Mouse (Mus musculus) midbrain, embryonic 10.5 days (tissue): Measurements from ENCODE around the gene Plin3. TPM values are rescaled to one million over a fixed set of nuclear protein-coding genes. Genes with fewer than 3 reads are reported as not detected.

ENCODE experiments used
- DNase-seq: peaks from one replicate; pipeline ENCODE4 v3.0.0-alpha.2; 2017; ENCODE audit warnings: low spot score
- H3K27ac ChIP-seq: fragments of 300-500 bp; sonication (generic); replicated peaks from 2 replicates; pipeline ENCODE4 v1.5.1; 2016; ENCODE audit warnings: mild to moderate bottlenecking
- H3K27me3 ChIP-seq: fragments of 300-500 bp; sonication (generic); 2 replicates; pipeline ENCODE4 v1.6.1; 2016; ENCODE audit warnings: low read depth, mild to moderate bottlenecking; ENCODE audit not compliant: poor library complexity, severe bottlenecking
- H3K36me3 ChIP-seq: fragments of 300-500 bp; sonication (generic); 2 replicates; pipeline ENCODE4 v1.6.1; 2016; ENCODE audit warnings: mild to moderate bottlenecking, moderate library complexity
- H3K4me1 ChIP-seq: fragments of 300-500 bp; sonication (generic); 2 replicates; pipeline ENCODE4 v1.6.1; 2016
- H3K4me3 ChIP-seq: fragments of 300-500 bp; sonication (generic); 2 replicates; pipeline ENCODE4 v1.5.1; 2016; ENCODE audit warnings: mild to moderate bottlenecking, moderate library complexity
- H3K9me3 ChIP-seq: fragments of 300-500 bp; sonication (generic); replicated peaks from 2 replicates; pipeline ENCODE4 v1.6.1; 2016; ENCODE audit warnings: mild to moderate bottlenecking
- WGBS: fragments of 180-500 bp; shearing (Covaris S2); methylation state at CpG from one replicate; pipeline ENCODE4 v1.1.7; 2016; 5-methylcytosine and 5-hydroxymethylcytosine counted together
- polyA plus RNA-seq: library from polyadenylated mRNA; unstranded; fragments of >200 nt; fragmentation: Nextera tagmentation; extraction: Ambion mirVana; gene quantifications from 2 replicates; pipeline ENCODE4 v1.2.1, GENCODE M21; 2016

Gene Plin3
- polyA plus RNA-seq, 1 experiment from 2014 or later, result 70.0 TPM

DNA sequence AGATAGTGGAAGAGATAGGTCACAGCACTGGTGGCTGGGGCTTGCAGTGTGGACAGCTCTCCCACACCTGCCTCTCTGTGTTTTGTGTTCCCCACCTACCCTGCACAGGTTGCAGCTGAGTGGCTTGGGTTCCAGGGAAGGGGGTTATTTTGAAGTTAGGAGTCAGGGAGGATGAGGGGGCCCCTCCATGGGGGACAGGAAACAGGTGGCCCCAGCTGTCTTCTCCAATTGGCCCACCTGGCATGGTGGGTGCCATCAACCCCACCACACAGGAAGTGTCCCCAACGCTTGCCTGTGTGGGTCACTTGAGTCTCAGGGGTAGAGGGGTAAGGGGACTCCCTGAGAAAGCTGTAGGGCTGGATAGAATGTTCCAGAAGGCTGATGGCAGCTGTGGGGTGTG lies 618 bp upstream of the Plin3 start:
- no peak overlapping the region for H3K27ac ChIP-seq
- no peaks in the 10 kb centered on the region for H3K27me3 ChIP-seq
- no peak overlapping the region for H3K4me3 ChIP-seq
- DNase-seq, result no peak
- peaks cover 45% of the 10 kb centered on the region for H3K4me1 ChIP-seq
- no peaks in the 10 kb centered on the region for H3K9me3 ChIP-seq
- H3K36me3 ChIP-seq, result no peaks in the 10 kb centered on the region
- WGBS, result 76% methylated on average over 1 of the region's 1 CpGs

DNA sequence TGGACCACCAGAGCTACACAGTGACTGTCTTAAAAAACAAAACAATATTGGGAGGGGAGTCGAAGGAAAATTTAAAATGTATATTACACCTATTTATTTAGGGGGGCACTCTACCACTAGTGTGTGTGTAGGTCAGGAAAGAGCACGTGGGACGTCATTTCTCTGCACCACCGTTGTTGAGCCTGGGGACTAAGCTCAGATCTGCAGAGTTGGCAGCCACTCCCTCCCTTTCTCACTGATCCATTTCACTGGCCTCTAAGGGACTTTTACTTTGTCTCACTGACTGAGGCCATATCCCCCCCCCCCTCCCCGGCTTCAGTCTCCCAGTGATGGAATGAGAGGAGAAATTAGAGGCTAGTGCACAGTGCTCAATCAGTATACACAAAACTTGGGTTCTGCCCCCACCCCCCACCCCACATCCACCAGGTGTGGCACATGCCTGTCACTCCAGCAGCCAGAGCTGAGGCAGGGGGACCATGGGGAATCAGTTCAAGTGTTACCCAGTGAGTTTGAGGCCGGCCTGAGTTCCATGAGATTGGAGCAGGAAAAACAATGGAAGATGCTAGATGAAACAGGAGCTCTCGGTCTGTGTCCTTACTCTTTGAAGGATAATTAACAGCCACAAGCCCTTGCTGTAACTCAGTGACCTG lies 722 bp downstream of the Plin3 start:
- no peaks in the 10 kb centered on the region for H3K27me3 ChIP-seq
- DNase-seq, result no peak
- no peaks in the 10 kb centered on the region for H3K9me3 ChIP-seq
- H3K4me3 ChIP-seq, result peak overlapping the region; percentile 63; the same call in 1 of the 2 replicates
- peaks cover 3% of the 10 kb centered on the region for H3K36me3 ChIP-seq
- WGBS, result 55% methylated on average over 7 of the region's 7 CpGs
- peak overlapping the region; percentile 94 for H3K27ac ChIP-seq
- peaks cover 53% of the 10 kb centered on the region for H3K4me1 ChIP-seq

DNA sequence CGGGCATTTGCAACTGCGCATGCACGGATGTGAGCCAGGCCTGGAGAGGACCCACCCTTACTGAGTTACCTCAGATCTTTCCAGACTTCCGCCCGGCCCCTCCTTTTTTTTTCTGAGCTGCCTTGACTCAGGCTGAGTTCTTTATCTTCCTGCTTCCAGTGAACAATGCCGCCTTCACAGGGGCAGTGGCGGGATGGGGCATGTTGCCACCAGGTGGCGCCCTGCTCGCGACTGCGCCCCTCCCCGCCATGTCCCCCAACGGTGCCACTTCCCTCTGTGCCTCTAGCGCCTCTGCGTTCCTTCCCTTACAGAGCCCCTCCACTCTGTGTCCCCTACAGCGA lies 1.5 kb downstream of the Plin3 start:
- Histone ChIP-seq H3K27ac (peak overlapping the region; percentile 94), H3K27me3 (no peaks in the 10 kb centered on the region), H3K9me3 (no peaks in the 10 kb centered on the region), H3K36me3 (peaks cover 11% of the 10 kb centered on the region), H3K4me3 (peak overlapping the region; percentile 63), H3K4me1 (peaks cover 53% of the 10 kb centered on the region)
- WGBS, result 1% methylated on average over 16 of the region's 16 CpGs
- peak; percentile 92 for DNase-seq

DNA sequence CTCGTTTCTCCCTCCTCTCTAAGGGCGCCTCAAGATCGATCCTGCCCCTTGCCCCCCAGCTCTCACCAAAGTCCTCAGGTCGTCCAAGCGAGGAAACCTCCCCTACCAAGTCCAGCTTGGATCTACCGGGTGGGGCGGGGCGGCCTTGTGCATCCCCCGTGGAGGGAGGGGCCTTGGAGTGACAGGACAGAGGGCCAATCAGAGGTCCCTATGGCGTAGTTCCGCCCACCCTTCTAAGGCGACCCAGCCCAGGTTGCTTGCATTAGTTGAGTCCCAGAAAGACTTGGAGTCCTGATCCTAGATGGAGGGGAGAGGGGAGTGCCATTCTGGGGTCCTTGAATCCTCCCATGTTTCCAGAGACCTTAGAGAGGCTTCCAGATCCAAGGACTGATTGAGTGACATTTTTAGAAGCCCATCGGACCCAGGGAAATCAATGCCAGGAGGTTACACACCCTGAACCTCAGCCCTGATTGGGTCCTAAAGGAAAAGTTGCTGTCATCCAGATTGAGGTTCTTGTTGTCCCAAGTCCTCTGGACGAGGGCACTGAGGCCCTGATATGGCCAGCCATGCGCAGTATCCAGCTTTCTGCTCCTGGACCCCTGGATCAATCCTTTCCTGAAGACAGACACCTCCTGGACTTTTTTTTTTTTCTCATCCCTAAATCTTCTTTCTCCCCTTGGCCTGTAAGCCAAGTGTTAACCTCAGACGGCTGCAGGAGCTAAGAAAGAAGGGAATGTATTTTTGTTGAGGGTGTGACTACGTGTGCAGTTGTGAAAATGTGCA lies 2.1 kb downstream of the Plin3 start:
- peaks cover 53% of the 10 kb centered on the region for H3K4me1 ChIP-seq

DNA sequence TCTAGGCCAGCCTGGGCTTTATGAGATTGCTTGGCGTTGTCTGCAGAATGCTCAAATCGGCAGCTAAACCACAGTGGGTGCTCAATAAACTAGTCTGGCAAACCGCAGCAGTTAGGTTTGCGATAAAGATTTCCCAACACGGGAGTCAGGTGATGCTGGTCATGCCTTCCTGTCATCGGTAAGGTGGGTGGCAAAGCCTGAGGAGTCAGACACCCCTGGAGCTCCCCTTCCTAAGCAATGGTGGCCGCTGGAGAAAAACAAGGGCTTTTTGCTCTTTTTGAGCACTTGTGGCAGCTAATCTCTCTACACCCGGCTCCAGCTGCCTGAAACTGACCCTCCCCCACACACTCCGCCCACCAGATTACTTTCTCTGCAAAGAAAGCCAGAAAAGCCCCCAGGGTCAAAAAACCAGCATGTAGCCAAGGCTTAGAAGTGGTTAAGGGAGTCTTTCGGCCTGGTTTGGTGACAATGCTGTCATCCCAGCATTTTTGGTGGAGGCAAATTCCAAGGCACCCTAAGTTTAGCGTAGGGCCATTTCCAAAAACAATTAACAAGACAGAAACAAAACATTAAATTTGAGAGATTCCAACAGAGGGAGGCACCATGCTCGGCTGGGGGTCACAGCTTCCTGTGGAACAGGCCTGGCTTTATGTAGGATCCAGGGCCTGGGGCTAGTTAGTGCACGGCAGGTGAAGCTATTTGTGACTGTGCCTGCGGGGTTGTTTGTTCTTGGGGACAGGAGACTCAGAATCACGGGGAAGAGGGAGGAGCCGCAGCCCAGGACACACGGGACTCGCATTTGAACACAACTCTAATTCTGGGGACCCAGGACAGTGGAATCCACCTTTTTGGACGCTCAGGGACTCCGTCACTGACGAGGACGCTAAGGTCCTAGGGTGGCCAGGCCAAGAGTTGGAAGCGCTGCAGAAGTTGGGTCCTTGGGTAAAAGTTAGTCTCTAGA lies 3.0 kb downstream of the Plin3 start:
- peak; percentile 81 for DNase-seq
- Histone ChIP-seq H3K27me3 (no peaks in the 10 kb centered on the region), H3K36me3 (peaks cover 26% of the 10 kb centered on the region), H3K9me3 (no peaks in the 10 kb centered on the region), H3K4me1 (peaks cover 53% of the 10 kb centered on the region), H3K4me3 (peak overlapping the region; percentile 63), H3K27ac (peak overlapping the region; percentile 94)
- under 1% methylated on average over 23 of the region's 23 CpGs for WGBS

More for the DNA sequence above, 2.1 kb downstream of the Plin3 start:
- Histone ChIP-seq H3K9me3 (no peaks in the 10 kb centered on the region), H3K27ac (peak overlapping the region; percentile 94), H3K27me3 (no peaks in the 10 kb centered on the region), H3K36me3 (peaks cover 17% of the 10 kb centered on the region), H3K4me3 (peak overlapping the region; percentile 63)
- DNase-seq, result peak; percentile 92
- WGBS, result 2% methylated on average over 17 of the region's 17 CpGs

DNA sequence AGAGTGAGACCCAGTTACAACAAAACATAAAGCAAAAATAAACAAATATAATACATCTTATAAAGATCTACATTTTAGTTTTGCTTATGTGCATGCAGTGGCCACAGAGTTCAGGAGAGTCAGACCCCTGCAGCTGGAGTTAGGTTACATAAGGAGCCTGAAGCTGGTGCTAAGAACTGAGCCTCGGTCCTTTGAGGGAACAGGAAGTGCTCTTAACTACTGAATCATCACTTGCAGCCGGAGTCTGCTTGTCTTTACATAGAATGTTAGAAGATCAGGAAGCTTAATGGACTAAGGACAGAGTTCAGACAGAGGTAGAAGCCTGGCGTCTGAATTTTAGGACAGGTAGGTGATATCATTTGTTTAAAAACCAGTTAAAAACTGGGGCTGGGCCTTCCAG lies 3.8 kb downstream of the Plin3 start:
- Histone ChIP-seq H3K27ac (peak overlapping the region; percentile 94), H3K27me3 (no peaks in the 10 kb centered on the region), H3K36me3 (peaks cover 34% of the 10 kb centered on the region), H3K4me1 (peaks cover 53% of the 10 kb centered on the region), H3K4me3 (peak overlapping the region; percentile 63), H3K9me3 (no peaks in the 10 kb centered on the region)
- WGBS, result 43% methylated on average over 3 of the region's 3 CpGs
- DNase-seq, result no peak

DNA sequence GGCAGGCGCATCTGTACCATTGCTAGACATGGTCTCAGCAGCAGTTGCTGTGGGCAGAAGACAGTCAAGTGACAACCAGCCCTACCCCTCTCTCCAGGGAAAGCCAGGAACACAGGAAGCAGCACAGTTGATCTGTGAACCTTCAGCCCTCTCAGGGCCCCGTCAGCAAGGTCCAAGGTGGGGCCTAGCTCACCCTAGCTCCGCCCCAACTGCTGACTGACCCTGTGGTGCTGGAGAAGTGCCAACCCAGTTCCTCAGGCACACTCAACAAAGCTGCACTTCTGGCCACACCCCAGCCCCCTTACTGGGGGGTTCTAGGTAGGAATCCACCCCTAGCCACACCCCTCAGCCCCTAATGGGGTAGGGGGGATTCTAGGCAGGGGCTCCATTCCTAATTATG lies 4.8 kb downstream of the Plin3 start:
- H3K27me3 ChIP-seq, result no peaks in the 10 kb centered on the region
- 74% methylated on average over 3 of the region's 3 CpGs for WGBS
- no peak for DNase-seq
- no peaks in the 10 kb centered on the region for H3K9me3 ChIP-seq
- peak overlapping the region; percentile 63 for H3K27ac ChIP-seq
- H3K4me3 ChIP-seq, result peak overlapping the region; percentile 18
- H3K4me1 ChIP-seq, result peaks cover 53% of the 10 kb centered on the region
- peaks cover 42% of the 10 kb centered on the region for H3K36me3 ChIP-seq

DNA sequence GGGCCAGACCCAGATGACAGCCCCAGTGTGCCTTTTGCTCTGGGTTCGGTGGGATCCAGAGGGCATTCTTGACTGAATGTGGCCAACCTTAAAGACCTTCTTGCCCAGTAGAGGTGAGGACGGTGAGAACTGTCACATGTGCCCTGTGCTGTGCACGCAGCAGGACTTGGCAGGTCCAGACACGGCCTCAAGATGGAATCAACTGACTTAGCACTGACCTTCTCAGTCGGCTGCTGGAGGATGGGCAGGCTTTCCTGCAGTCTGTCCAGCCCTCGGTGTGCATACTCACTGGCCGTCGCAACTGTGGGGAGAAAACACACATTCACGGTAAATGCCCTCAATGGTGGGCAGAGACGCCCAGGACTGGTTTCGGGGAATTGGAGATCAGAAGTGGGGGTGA lies 6.7 kb downstream of the Plin3 start:
- H3K36me3 ChIP-seq, result peaks cover 59% of the 10 kb centered on the region
- no peaks in the 10 kb centered on the region for H3K9me3 ChIP-seq
- 95% methylated on average over 11 of the region's 11 CpGs for WGBS

DNA sequence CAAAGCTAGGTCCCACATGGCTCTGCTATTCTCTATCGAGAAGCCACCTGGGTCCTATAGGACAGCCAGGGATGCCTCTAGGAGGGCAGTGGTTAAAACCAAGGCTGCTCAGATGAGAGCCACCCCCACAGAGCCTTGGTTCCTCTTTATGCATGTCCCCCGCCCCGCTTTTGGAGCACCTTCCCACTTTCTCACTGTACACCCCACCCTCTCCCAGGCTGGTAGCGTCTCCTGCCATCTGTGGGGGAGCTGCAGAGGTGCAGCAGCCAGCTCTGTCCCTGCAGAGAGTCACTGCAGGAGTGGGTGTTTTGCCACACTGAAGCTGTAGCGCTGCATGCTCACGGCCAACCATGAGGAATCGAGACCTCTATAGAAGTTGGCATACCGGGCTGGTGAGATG lies 9.4 kb downstream of the Plin3 start:
- peaks cover 78% of the 10 kb centered on the region for H3K36me3 ChIP-seq
- no peaks in the 10 kb centered on the region for H3K9me3 ChIP-seq
- 98% methylated on average over 8 of the region's 8 CpGs for WGBS

More for the DNA sequence above, 6.7 kb downstream of the Plin3 start:
- no peak overlapping the region for H3K27ac ChIP-seq
- H3K4me3 ChIP-seq, result no peak overlapping the region
- H3K4me1 ChIP-seq, result peaks cover 35% of the 10 kb centered on the region
- DNase-seq, result no peak
- no peaks in the 10 kb centered on the region for H3K27me3 ChIP-seq

DNA sequence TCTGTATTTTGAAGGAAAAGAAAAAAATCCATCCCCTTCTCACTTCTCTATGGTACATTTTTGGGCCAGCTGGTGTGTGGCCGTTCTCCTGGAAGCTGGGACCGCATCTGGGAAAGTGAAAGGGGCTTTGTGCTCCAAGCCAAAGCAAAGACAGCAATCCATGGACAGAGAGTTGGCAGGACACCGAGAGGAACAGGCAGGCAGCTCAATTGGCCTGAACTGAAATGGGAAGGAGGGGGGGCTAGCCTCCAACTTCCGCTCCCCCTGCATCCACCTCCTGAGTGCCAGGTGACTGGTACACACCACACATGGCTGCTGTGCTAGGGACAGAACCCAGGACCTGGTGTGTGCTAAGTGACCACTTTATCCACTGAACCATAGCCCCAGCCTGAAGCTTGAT lies 9.9 kb downstream of the Plin3 start:
- H3K4me1 ChIP-seq, result peaks cover 7% of the 10 kb centered on the region
- no peak for DNase-seq
- H3K36me3 ChIP-seq, result peaks cover 78% of the 10 kb centered on the region

More for the DNA sequence above, 9.4 kb downstream of the Plin3 start:
- no peaks in the 10 kb centered on the region for H3K27me3 ChIP-seq
- no peak for DNase-seq
- no peak overlapping the region for H3K4me3 ChIP-seq
- H3K4me1 ChIP-seq, result peaks cover 9% of the 10 kb centered on the region
- H3K27ac ChIP-seq, result no peak overlapping the region

DNA sequence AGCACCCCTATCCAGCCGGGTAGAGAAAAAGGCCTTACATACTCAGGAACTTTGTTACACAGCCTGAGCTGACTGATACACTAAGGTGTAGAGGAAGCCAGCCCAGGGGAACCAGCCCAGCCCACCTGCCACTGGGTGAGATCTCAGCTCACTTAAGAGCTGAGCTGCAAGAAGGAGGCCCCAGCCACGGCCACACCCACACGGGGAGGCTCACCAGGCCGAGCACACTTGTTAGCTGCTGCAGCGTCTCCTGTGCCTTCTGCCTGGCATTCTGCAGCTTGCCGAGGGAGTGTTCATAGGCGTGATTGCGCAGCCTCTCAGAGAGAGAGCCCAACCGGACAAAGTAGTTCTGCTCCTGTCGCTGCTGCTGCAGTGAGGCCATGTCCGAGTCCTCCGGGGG lies 11.5 kb downstream of the Plin3 start:
- no peaks in the 10 kb centered on the region for H3K9me3 ChIP-seq
- H3K4me1 ChIP-seq, result peaks cover 19% of the 10 kb centered on the region
- H3K27ac ChIP-seq, result no peak overlapping the region
- no peaks in the 10 kb centered on the region for H3K27me3 ChIP-seq
- DNase-seq, result no peak
- peaks cover 67% of the 10 kb centered on the region for H3K36me3 ChIP-seq
- 90% methylated on average over 12 of the region's 12 CpGs for WGBS
- no peak overlapping the region for H3K4me3 ChIP-seq

More for the DNA sequence above, 9.9 kb downstream of the Plin3 start:
- Histone ChIP-seq H3K9me3 (no peaks in the 10 kb centered on the region), H3K27ac (no peak overlapping the region), H3K4me3 (no peak overlapping the region), H3K27me3 (no peaks in the 10 kb centered on the region)
- 93% methylated on average over 4 of the region's 4 CpGs for WGBS

DNA sequence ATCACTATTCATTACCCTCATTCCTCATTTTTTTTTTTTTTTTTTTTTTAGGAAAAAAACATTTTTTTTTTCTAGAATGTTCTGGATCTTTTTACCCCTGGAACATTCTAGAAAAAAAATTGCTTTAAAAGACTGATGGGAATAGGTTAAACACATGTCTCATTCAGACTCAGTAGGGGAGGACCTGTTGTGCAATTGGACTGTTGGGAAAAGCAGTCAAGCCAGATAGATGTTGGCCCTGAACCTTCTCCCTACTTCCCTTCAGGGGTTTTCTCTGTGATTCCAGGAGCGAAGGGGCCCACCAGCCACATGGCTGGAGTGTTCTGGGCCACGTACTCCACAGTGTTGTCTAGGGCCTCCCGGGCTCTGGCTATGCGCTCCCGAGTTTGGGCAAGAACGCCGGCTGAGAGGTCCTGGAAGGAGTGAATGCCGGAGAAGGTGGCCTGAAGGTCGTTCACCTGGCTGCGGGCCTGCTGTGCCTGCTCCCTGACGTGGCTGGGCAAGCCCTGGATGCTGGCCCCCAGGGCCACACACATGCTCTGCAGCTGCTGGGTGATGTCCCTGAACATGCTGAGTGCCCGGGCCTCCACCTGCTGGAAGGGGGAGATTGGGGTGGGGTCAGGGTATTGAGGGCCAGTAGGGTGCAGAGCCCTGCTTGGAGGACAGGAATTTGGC lies 13.1 kb downstream of the Plin3 start:
- DNase-seq, result no peak
- Histone ChIP-seq H3K9me3 (no peaks in the 10 kb centered on the region), H3K4me1 (peaks cover 23% of the 10 kb centered on the region), H3K36me3 (peaks cover 51% of the 10 kb centered on the region), H3K4me3 (no peak overlapping the region), H3K27me3 (no peaks in the 10 kb centered on the region), H3K27ac (no peak overlapping the region)
- 92% methylated on average over 12 of the region's 12 CpGs for WGBS
